Mouse (Mus musculus) liver, postnatal 0 days (tissue): ENCODE data around the gene Mturn.

Source experiments
- CTCF ChIP-seq: sonication (generic); IDR thresholded peaks from 2 replicates; pipeline ENCODE4 v1.5.1; 2016; ENCODE audit warnings: antibody characterized with exemption, low read depth
- EP300 ChIP-seq: IDR thresholded peaks from 2 replicates; pipeline ENCODE4 v1.6.1; 2016; ENCODE audit warnings: antibody characterized with exemption, low read depth, mild to moderate bottlenecking

GRCm38 (mm10) chr6:54685103-54685502 is 3.7 kb downstream of the Mturn start:
- no peak for TF ChIP-seq CTCF
- TF ChIP-seq EP300: no peak
